Comparison of ENCODE assay signal across 9 mouse cellular contexts in genomic region chr17:55702161-55702820, GRCm38 (mm10). TPM values are rescaled to one million over a fixed set of nuclear protein-coding genes. Genes with fewer than 3 reads are reported as not detected.
DNase-seq lines count a peak whose midpoint lies in the region; TF ChIP-seq lines count a peak whose summit lies in the region.
"Had no signal": no experiment of that assay in that cellular context is flagged by ENCODE, and none has a peak within 500 bp of the region (broad histone marks: within the 10 kb centered on the region; RNA-seq: fewer than 3 reads in every experiment).

No protein-coding gene starts in this region.

- no peak overlapping the region for H3K9ac ChIP-seq in ES-E14 (ENCODE audit: insufficient read depth, low read depth, low read length, poor library complexity, severe bottlenecking)
- H3K9ac ChIP-seq: heart, embryonic 13.5 days had no signal

- H3K27ac ChIP-seq in ES-E14 (ENCODE audit: insufficient read depth, low read depth, low read length, poor library complexity, severe bottlenecking), result no peak overlapping the region
- no peak overlapping the region for H3K27ac ChIP-seq in hindbrain, embryonic 10.5 days
- H3K27ac ChIP-seq: heart, embryonic 13.5 days had no signal

- H3K4me3 ChIP-seq in ES-E14 (ENCODE audit: insufficient read depth in 1 of 2, low read depth in 1 of 2, low read length in 2 of 2, poor library complexity in 1 of 2, severe bottlenecking in 1 of 2), result no peak overlapping the region
- no peak overlapping the region for H3K4me3 ChIP-seq in hindbrain, embryonic 10.5 days
- H3K4me3 ChIP-seq: heart, embryonic 13.5 days had no signal

- peak; percentile 70 for DNase-seq in ES-E14 (ENCODE audit: low read depth, low spot score)
- peak; percentile 37 for DNase-seq in brain, embryonic 18.5 days (ENCODE audit: low read depth, low spot score)
- DNase-seq in fibroblast of lung, adult 2 months (ENCODE audit: low read depth), result peak; percentile 38
- peak; percentile 75 for DNase-seq in hindbrain, embryonic 10.5 days (ENCODE audit: low spot score)
- DNase-seq in layer of hippocampus, adult 9-11 months, result peak; percentile 55
- peak; percentile 89 for DNase-seq in lung, postnatal 36 days
- DNase-seq in retina, postnatal 7 days (ENCODE audit: low read depth, low spot score), result peak; percentile 67
- peak; percentile 29 for DNase-seq in urinary bladder, adult 2 months (ENCODE audit: low spot score)

- in situ Hi-C loops in ES-E14 (cut with MboI; ENCODE audit: low sequenced_read_pairs in 2 of 2, unreplicated experiment in 2 of 2), result no loop called here

- no peaks in the 10 kb centered on the region for H3K4me1 ChIP-seq in ES-E14 (ENCODE audit: control insufficient read depth in 2 of 2, insufficient read depth in 2 of 2, low read length in 2 of 2, poor library complexity in 1 of 2)
- no peaks in the 10 kb centered on the region for H3K4me1 ChIP-seq in hindbrain, embryonic 10.5 days (replicated peaks)
- H3K4me1 ChIP-seq: heart, embryonic 13.5 days had no signal

- H3K36me3 ChIP-seq in ES-E14 (ENCODE audit: control insufficient read depth, insufficient read depth, low read length, poor library complexity, severe bottlenecking), result 0 out of 2 replicates have a peak, but pooled peaks cover 1% of the 10 kb centered on the region
- H3K36me3 ChIP-seq in hindbrain, embryonic 10.5 days, result peaks cover 50% of the 10 kb centered on the region

- H3K9me3 ChIP-seq in ES-E14 (ENCODE audit: control insufficient read depth, insufficient read depth, low read depth, low read length), result no peaks in the 10 kb centered on the region
- H3K9me3 ChIP-seq in hindbrain, embryonic 10.5 days, result no peaks in the 10 kb centered on the region
- H3K9me3 ChIP-seq: heart, embryonic 13.5 days had no signal

- 68% methylated on average over 3 of the region's 3 CpGs for WGBS in hindbrain, embryonic 10.5 days

- no peaks in the 10 kb centered on the region for H3K27me3 ChIP-seq in hindbrain, embryonic 10.5 days (ENCODE audit: insufficient read depth, poor library complexity, severe bottlenecking)
- H3K27me3 ChIP-seq: heart, embryonic 13.5 days had no signal

TF ChIP-seq in ES-E14, 5 proteins besides CTCF, POLR2A, EP300 and RAD21:
- TF ChIP-seq HCFC1 (IDR thresholded peaks at IDR 0.05; ENCODE audit: borderline replicate concordance, insufficient read depth, low read length) (no peak), ZNF384 (IDR thresholded peaks at IDR 0.05; ENCODE audit: low read depth, low read length) (no peak), ZC3H11A (IDR thresholded peaks at IDR 0.05; ENCODE audit: borderline replicate concordance, low read depth, low read length) (peak; percentile 20; the same call in 1 of the 2 replicates), CHD2 (IDR thresholded peaks at IDR 0.05; ENCODE audit: low read depth, low read length) (no peak)

RNA-seq across cellular contexts. Expression of gene Pot1b, which starts 10.1 kb away (rescaled TPM):
- 4.9 and 6.6 TPM in 2 replicates for total RNA-seq in ES-E14 (2012; rRNA removed)
- 9.8 and 12.2 TPM in 2 replicates for polyA plus RNA-seq in hindbrain, embryonic 10.5 days (2016; fragmentation: Nextera tagmentation; extraction: Ambion mirVana)
- 11.1 and 13.9 TPM in 2 replicates for polyA plus RNA-seq in urinary bladder, adult 2 months (2012; rRNA removed)

RNA-seq across cellular contexts. Expression of gene Adgre4, which starts 47.5 kb away (rescaled TPM):
- not detected in 2 replicates for total RNA-seq in ES-E14 (2012; rRNA removed)
- polyA plus RNA-seq in hindbrain, embryonic 10.5 days (2016; fragmentation: Nextera tagmentation; extraction: Ambion mirVana), result 0.06 and 0.09 TPM in 2 replicates
- polyA plus RNA-seq in urinary bladder, adult 2 months (2012; rRNA removed), result 0.58 and 0.60 TPM in 2 replicates

Comparison
In these comparisons a context has a peak if more than half of its experiments do, and no peak if none do; other contexts are left out.
1. DNase-seq: peak in every context shown above with its lines; median percentile 89 in lung, postnatal 36 days; 75 in hindbrain, embryonic 10.5 days; 70 in ES-E14; 67 in retina, postnatal 7 days; 55 in layer of hippocampus, adult 9-11 months; 38 in fibroblast of lung, adult 2 months; 37 in brain, embryonic 18.5 days; 29 in urinary bladder, adult 2 months.